Mouse (Mus musculus): ENCODE results near the gene Psmb11.

Gene Psmb11

DNA sequence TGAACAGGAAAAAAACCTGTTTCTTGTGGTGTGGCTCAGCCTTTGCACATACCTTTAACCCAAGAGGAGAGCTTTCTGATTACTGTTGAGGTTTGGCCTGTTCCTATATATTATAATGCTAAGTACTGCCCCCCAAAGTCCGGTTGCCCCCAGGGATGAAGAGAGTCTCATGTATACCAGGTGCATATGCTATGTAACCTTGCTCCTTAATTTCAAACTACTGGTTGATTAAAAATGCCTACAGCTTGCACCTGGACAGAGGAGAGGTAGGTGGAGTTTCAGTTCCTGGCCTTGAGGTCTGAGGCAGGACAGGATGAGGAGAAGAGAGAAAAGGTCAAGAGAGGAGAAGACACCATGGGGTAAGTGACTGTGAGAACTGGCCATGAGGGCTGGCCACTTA, at the start of gene Psmb11:
Gene Psmb11 (plus strand): TSS at position 301 of the 400 bp plus-strand sequence.
- DNase-seq: no peak

DNA sequence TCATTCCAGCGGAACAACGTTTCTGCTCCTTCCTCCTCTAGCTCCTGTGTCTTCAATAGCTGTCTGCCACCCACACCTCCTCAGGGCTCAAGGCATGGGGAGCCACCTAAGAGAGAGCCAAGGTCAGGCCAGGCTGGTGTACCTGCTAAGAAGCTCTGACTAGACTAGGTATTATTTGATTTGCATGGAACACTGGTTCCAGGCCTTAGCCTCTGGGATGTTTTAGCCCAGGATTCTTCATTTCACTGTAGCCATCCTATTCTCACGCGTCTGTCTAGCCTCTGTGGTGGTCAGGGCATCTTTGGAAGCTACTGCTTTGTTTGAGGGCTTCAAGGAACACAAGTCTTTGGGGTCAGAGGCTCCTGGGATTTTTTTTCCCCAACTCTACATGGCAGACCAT, 49.1 kb upstream of the Psmb11 start:
- DNase-seq: no peak

- peak; percentile 76 to 88 for DNase-seq
These were observed 48.2 kb upstream of the Psmb11 start for GRCm38 (mm10) chr14:54572790-54573736.

DNA sequence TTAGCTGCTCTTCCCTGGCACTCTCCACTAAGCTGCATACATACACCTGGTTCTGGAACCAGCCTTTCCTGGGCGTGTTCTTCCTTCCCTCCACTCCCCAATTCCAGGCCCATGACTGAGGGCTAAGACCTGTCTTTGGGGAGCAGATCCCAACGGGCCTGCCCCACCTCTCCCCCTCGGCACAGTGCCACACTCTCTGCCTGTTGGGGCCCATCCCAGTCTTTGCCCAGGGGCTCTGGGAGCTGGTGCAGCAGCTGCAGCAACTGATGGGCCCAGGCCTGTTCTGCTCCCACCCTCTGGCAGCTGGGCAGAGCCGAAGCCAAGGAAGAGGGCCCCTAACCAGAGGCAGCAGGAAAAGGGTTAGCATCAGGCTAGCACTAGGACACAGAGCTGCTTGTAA, 47.0 kb upstream of the Psmb11 start:
- peak; percentile 40 to 64 for DNase-seq

GRCm38 (mm10) chr14:54575031-54575430, 46.2 kb upstream of the Psmb11 start:
- DNase-seq: no peak

DNA sequence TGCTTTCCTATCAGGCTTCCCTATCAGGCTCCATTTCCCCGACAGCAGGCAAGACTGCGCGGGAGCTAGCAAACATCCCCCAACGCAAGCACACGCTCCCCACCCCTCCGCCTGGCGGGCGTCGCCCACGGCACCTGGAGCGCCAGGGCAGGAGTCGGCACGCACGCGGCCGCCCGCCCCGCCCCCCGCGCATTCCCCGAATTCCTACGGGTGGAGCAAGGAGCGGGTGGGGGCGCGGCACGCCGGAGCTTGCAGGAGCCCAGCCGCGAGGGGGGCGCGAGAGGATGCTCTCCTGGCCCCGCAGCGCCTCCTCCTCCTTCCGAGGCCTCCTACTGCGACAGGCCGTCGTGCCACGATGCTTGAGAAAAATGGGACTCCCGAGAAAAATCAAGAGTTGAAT, 45.6 kb upstream of the Psmb11 start:
- peak; percentile 88 to 94 for DNase-seq

- DNase-seq: peak; percentile 52 to 60
These were observed 44.8 kb upstream of the Psmb11 start for GRCm38 (mm10) chr14:54576241-54577088.

GRCm38 (mm10) chr14:54577089-54577982, 43.9 kb upstream of the Psmb11 start, which contains the start of gene Ajuba:
Gene Ajuba (minus strand): TSS chr14:54577558.
- peak; percentile 93 to 96 for DNase-seq

- DNase-seq: peak in 1 of 2 experiments; percentile 66
These were observed 43.2 kb upstream of the Psmb11 start for GRCm38 (mm10) chr14:54578063-54578462.

DNA sequence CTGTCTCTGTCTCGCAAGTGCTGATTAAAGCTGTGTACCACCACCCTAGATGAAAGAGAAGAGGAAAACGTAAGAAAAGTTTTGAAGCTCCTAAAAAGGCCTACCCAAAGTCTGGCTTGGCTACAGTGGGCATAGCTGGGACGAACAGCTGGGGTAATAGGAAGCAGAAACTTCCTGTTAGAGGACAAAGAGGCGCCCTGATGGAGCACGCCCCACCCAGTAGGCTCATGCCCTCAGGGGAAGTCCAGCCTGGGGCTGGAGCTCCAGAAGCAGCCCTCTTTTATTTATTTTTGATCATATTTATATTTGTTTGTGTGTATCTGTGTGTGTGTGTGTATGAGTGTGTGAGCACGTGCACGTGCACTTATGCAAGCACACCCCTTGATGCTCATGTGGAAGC, 41.6 kb upstream of the Psmb11 start:
- peak in 1 of 2 experiments; percentile 53 for DNase-seq

DNA sequence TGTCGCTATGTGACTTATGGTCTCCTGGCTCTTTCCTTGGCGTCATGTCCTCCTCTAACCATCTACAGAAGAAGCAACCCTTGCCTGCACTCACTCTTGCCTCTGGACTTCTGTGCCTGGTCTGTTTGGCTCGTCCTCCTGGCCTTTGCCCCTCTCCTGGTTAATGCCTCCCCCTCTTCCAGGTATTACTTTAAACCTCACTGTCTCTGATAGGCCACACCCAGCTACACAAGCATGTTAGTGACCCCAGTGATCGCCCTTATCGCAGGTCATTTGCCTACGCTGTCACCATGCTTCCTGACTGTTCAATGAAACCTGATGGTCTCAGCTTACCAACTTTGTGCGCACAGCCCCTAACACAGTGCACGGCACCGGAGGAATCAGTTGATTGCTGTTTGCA, 38.7 kb upstream of the Psmb11 start:
- DNase-seq: no peak

GRCm38 (mm10) chr14:54583681-54584338, 37.4 kb upstream of the Psmb11 start:
- DNase-seq: peak; percentile 65 to 82

GRCm38 (mm10) chr14:54591056-54591455, 30.2 kb upstream of the Psmb11 start:
- DNase-seq: no peak

- peak in 1 of 2 experiments; percentile 41 for DNase-seq
These were observed 28.8 kb upstream of the Psmb11 start for GRCm38 (mm10) chr14:54592319-54592934.

- no peak for DNase-seq
These were observed 27.2 kb upstream of the Psmb11 start for GRCm38 (mm10) chr14:54594055-54594454.

DNA sequence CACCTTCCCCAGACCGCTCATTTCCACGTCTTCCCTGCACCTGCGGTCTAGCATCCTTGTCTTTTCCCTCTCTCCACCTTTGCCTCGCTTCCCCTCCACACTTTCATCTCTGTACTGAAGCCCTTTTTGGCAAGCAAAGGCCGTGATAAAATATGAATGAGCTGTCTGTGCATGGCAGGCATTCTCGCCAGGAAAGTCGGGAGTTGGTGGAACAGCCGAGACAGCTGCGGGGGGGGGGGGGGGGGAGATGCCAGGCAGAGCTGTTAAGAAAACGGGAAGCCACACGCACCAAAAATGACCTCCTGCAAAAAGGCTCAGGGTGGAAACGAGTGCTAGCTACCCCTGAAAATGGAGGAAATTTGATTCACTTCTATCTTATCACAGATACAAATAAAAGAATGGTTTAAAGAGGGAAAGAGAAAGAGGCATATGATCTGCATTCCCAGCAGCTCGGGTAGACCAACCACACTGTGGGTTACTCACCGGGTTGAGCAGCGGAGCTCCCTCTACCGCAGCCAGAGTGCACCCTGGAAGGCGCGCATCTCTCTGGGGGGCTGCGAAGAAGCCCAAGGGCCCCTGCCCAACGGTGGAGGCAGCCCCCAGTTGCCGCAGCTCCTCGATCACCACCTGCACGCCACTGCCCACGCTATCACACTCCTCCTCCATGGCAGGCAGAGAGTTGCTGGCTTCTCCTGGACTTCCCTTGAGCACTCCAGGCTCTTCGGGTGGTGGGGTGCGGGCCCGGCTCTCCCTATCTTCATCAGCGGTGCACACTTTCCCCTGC, 26.4 kb upstream of the Psmb11 start:
- no peak for DNase-seq

GRCm38 (mm10) chr14:54597084-54597483, 24.1 kb upstream of the Psmb11 start:
- no peak for DNase-seq

DNA sequence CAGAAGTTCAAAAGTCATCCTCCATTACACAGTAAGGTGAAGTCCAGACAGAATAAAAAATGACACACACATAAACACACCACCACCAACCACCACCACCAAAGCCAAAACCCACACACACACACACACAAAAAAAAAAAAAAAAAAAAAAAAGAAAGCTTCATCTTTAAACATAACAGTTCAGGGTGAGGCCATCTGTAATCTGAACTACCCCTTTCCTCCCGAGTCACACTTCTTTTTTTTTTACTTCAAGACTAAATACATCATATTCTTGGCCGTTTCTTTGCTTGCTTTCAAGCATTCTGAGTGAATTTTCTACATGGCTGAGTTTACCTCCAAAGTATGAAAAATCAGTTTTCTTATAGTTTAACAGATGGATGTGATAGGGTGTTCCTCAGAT, 19.6 kb upstream of the Psmb11 start:
- DNase-seq: no peak

DNA sequence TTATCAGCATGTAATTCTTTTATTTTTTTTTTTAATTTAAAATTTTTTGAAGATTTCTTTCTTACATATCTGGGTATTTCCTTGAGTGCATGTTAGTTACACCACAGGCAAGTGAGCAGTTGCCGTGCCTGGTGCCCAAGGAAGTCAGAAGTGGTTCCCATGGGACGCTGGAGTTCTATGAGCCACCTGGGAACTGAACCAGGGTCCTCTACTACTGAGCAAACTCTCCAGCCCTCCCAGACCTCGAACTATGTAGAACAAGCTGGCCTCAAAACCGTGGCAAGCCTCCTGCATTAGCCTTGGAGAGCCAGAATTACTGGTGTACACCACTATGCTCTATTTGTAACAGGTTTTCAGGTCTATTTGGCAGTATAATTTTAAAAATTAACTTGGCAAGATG, 18.6 kb upstream of the Psmb11 start:
- peak in 1 of 2 experiments; percentile 21 for DNase-seq

DNA sequence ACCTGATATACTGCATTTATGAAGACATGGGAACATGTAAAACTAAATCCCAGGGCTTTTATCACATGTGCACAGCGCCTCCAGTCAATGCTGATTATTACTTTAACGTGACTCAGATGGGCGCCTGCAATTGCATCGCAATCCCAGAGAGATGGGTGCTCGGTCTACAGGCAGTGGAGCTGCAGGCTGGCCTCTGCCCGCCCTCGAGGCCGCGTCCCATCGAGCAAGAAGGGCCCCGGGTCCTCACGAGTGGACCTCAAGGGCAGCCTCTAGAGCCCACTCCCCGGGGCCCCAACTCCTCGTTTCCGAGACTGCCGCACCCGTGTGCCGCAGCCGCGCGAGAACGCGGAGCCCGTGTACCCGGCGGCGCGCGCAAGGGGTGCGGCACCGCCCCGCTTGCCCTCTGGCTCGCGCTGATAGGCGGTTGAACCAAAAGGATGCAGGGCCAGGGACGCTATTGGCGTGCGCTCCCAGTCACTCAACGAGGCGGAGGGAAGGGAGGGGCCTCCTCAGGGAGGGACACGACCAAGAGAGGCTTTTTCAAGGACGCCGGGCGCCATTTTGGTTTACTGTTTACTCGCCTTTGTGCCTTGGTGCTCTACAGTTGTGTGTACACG, 18.1 kb upstream of the Psmb11 start:
- peak; percentile 97 to 98 for DNase-seq
